Mouse (Mus musculus) heart, adult 2 months (tissue): ENCODE results near the gene Mef2b.

ENCODE experiments used
- CTCF ChIP-seq: fragments of 200-600 bp; IDR thresholded peaks from 2 replicates; pipeline ENCODE4 v1.8.1; 2022; ENCODE audit warnings: antibody characterized with exemption, mild to moderate bottlenecking, moderate library complexity
- EP300 ChIP-seq: fragments of 200-500 bp; IDR thresholded peaks from 2 replicates; pipeline ENCODE4 v1.6.1; 2011; ENCODE audit warnings: low read depth, low read length, control low read depth; ENCODE audit not compliant: insufficient read depth
- POLR2A ChIP-seq: fragments of 200-500 bp; IDR thresholded peaks from 2 replicates; pipeline ENCODE4 v1.6.1; 2011; ENCODE audit warnings: mild to moderate bottlenecking, low read depth, low read length, control low read depth; ENCODE audit not compliant: insufficient read depth

- TF ChIP-seq POLR2A (no peak), CTCF (no peak), EP300 (no peak)
Observed at GRCm38 (mm10) chr8:70147678-70148607, 8.4 kb downstream of the Mef2b start.
